Mouse (Mus musculus) embryo, embryonic 10 days (tissue): ENCODE data around the gene Cpeb4.
A peak's percentile ranks its signal among the peaks of the same experiment; 100 is the strongest.
"Not testable (repeated sequence)": the region's sequence is repeated elsewhere in the genome, so short reads cannot be mapped to it uniquely, and the experiment has no call there.

ENCODE experiments used
- DNase-seq: peaks from one replicate; pipeline ENCODE4 v3.0.0-alpha.2; 2015; ENCODE audit warnings: low spot score

Cpeb4 gene

GRCm38 (mm10) chr11:31974826-31975225, 102.8 kb downstream of the Cpeb4 start:
- DNase-seq, result peak; percentile 38

- no peak for DNase-seq
Measured at GRCm38 (mm10) chr11:31975678-31976077, 103.7 kb downstream of the Cpeb4 start.

GRCm38 (mm10) chr11:31976137-31976536, 104.1 kb downstream of the Cpeb4 start:
- no peak for DNase-seq

GRCm38 (mm10) chr11:31980089-31980488, 108.1 kb downstream of the Cpeb4 start:
- not testable (repeated sequence) for DNase-seq

- DNase-seq, result no peak
Measured at GRCm38 (mm10) chr11:31981830-31982229, 109.8 kb downstream of the Cpeb4 start.

- not testable (repeated sequence) for DNase-seq
Measured at GRCm38 (mm10) chr11:31982247-31982943, 110.4 kb downstream of the Cpeb4 start.

GRCm38 (mm10) chr11:31983249-31983648, 111.2 kb downstream of the Cpeb4 start:
- DNase-seq, result no peak

- no peak for DNase-seq
Measured at GRCm38 (mm10) chr11:31984786-31985185, 112.8 kb downstream of the Cpeb4 start.
